Mouse (Mus musculus) mouse trophoblast stem cell (cell line): ENCODE measurements around the gene Copg1.

ENCODE experiments used
- in situ Hi-C, 2 experiments: fragments of 300-500 bp; cut with MseI, MboI; formaldehyde crosslinking; loops; 2 replicates in 1 of 2; 3 replicates in 1 of 2; pipeline ENCODE4 v1.15.1; 2025

Copg1 gene

GRCm38 (mm10) chr6:87887594-87888233, at the start of gene Copg1:
Gene Copg1 (plus strand): TSS chr6:87887814.
- in situ Hi-C loops: no loop called here

DNA sequence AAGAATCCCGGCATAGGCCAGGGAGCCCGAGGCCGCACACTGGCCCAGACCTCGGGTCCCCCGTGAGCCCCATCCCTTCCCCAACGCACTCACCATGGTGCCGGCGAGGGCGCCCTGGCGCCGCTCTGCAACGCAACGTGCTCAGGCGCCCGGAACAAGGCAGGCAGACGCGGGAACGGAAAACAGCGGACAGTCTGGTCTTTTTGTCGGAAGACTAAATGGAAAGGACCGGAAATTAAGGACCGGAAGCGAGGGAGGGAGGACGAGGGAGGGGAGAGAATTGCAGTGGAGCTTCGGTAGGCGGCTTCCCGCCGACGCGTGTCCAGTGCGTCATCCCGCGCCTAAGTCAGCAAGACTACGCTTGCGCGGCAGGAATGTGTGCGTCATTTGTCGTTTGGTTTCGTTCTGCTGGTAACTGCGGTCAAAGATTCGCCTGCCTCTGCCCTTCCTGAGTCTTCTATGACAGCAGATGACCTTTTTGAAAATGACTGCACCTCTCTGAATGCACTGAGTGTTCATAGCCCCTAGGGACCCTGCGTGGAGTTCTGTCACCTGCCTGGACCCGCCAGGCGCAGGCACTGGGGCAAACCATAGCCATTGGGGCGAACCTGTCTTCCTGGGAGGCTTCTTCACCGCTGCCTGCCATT, 48.9 kb upstream of the Copg1 start, which contains the start of gene Isy1:
Gene Isy1 (minus strand): TSS at position 248 of the 647 bp plus-strand sequence.
- in situ Hi-C loops: no loop called here

GRCm38 (mm10) chr6:87839797-87840341, 47.7 kb upstream of the Copg1 start:
- in situ Hi-C loops: no loop called here

DNA sequence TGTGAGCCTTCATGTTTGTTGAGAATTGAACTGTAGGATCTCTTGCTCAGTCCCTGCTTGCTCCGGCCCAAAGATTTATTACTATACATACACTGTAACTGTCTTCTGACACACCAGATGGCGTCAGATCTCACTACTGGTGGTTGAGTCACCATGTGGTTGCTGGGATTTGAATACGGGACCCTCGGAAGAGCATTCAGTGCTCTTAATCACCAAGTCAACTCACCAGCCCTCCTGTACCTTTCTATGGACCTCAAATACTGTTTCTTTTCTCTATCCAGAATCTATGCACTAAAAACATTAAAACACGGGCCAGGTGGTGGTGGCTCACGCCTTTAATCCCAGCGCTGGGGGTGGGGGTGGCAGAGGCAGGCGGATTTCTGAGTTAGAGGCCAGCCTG, 46.0 kb upstream of the Copg1 start:
- in situ Hi-C loops: no loop called here

GRCm38 (mm10) chr6:87842254-87842653, 45.4 kb upstream of the Copg1 start:
- in situ Hi-C loops: no loop called here

DNA sequence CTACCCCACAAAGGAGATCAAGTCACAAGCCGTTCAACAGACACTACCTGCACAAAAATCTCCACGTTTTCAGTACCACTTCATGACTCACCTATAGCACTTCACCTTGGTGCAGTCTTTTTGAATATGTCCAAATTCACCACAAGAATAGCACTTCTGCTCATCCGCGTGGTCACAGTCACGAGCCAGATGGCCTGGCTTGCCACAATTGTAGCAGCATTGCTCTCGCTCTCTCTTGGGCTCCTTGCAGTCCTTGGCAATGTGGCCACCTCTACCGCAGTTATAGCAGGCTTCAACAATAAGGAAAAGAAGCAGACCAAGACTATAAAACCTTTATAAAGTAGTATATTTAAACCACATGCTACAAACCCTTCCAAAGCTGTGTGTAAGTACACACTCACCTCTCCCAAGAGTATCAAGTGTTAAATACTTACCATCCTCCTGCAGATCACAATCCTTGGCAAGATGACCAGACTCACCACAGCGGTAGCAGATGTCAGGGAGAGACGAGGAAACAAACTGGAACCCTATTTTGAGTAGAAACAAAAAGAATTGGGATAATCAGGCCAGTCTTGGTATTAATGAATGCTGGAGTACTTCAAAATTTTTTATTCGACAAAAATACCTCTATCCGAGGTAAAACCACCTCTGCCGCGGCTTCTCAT, 42.5 kb upstream of the Copg1 start:
- in situ Hi-C loops: no loop called here

- in situ Hi-C loops: no loop called here
These were observed 40.8 kb upstream of the Copg1 start for GRCm38 (mm10) chr6:87846813-87847212.

DNA sequence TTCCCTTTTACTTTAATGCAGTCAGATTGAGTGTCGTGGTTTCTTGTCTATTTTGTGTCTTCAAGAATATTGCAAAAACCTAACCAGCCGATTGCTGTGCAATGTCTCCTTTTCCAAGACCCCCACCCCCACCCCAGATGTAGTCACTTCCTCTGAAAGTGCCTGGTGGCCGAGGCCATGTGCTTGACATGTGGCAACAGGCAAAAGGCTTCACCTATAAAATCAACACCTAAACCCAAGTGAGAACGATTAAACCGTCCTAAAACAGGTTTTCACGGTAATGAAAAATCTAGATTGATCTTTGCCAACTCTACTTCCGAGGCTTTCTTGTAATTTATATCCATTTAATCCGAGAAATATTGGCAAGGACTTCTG, 37.8 kb upstream of the Copg1 start:
- in situ Hi-C loops: no loop called here

DNA sequence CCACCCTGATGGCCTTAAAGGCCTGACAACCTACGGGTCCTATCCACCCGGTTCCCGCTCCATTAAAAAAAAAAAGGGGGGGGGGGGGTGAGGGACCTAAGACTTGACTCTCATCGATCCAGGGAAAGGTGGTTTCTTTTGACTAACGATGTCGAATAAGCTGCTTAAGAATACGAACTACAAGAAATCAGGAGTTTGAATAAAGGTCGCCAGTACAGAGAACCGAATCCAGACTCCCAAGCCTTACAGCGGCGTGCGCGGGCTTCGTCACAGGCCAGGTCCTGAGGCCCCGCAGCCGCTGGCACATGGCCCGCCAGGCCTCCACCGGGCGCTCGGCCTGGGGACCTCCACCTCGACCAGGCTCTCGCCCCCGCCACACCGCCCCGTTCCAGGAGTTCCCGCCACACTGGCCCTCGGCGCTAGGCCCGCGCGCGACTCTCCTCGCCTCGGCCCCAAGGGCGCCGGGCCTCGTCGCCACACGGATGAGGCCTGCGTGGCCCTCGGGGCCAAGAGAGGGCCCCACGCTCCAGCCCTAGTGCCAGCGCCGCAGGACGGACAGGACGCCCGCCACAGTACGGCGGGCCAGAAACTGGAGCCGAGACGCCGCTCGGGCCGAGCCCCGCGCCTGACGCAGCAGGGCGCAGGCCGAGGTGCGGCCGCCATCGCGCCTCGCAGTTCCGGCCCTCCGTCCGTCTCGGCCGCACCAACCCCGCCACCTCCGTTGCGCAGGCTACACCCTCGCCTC, 37.3 kb upstream of the Copg1 start:
- in situ Hi-C loops: no loop called here

- in situ Hi-C loops: no loop called here
These were observed 36.6 kb upstream of the Copg1 start, which contains the start of gene Cnbp for GRCm38 (mm10) chr6:87850900-87851614. Gene Cnbp (minus strand): TSS chr6:87851106.

DNA sequence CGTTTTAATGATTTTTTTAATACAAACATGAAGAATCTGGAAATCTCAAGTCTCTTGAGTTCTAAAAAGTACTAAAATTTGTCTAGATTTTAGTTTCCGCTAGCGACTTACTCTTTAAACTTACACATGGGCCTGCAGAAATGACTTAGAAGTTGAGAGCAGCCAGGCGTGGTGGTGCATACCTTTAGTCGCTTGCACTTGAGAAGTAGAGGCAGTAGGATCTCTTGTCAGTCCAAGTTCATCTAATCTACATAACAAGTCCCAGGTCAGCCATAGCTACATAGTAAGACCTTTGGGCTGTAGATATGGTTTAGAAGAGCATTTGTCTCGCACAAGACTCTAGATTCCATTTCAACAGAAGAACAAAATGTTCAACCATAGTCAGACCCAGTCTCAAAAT, 35.7 kb upstream of the Copg1 start:
- in situ Hi-C loops: no loop called here

DNA sequence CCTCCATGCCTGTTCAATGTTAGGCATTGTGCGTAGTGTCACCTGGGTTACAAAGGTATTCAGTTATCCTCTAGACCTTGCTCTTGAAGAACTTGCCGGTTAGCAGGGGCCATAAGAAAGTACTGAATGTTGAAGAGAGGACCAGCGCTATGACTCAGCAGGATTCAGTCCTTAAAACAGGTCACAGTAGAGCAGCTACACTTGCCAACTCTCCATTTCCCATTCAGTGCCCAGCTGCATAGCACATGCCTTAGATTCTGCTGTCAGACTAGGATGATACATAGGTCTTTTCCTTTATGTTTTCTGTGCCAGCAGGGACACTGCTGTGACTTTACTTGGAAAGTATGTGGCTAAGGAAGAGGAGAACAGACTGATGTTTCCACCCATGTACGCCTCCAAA, 34.2 kb upstream of the Copg1 start:
- in situ Hi-C loops: no loop called here

DNA sequence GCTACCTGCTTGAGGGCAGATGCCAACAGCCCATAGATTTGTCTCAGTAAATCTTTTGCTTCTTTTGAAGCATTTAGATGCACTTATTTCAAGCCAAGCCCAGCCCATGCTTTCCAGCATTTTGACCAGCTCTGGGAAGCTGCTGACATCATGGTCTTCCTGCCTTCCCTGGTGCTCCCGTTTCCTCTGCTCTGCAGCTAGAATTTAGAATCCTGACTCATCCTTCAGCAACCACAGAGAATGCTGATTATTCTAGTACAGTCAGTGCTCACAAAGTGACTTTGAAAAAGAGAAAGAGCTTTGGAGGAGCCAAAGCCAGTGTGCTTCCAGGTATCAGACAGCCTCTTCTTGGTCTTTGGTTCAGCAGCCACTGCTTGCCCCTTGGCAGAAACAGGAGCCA, 30.5 kb upstream of the Copg1 start:
- in situ Hi-C loops: no loop called here

GRCm38 (mm10) chr6:87866211-87866610, 21.4 kb upstream of the Copg1 start:
- in situ Hi-C loops: no loop called here

GRCm38 (mm10) chr6:87867256-87867655, 20.4 kb upstream of the Copg1 start:
- in situ Hi-C loops: no loop called here

DNA sequence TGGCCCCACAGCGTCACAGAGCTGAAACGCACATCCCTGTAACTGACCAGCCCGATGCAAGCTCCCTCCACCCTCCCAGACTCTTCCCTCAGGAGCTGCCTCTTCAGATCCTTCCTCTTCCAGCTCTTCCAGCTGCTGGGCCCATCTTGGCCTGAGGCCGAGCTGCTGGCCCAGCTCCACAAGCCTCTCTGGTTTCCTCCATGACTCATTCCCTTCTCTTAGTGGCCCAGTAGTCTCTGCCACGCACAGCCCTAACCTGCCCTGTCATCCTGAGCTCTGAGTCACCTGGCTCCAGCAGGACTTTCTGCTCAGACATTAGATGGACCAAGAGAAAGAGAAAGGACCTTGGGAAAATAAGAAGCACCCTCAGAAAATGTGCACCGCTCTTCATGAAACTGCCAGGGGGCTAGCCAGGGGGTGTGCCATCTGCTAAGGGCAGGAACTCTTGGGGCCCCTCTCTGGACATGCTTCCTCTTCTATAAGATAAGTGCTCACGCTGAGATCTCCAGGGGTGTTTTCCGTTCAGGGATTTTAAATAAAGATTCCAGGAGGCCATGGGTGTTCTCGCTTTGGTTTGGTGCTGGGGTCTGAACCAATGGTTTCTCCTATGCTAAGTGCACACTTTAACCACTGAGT, 18.6 kb upstream of the Copg1 start:
- in situ Hi-C loops: no loop called here

GRCm38 (mm10) chr6:87870440-87870839, 17.2 kb upstream of the Copg1 start:
- in situ Hi-C loops: no loop called here

DNA sequence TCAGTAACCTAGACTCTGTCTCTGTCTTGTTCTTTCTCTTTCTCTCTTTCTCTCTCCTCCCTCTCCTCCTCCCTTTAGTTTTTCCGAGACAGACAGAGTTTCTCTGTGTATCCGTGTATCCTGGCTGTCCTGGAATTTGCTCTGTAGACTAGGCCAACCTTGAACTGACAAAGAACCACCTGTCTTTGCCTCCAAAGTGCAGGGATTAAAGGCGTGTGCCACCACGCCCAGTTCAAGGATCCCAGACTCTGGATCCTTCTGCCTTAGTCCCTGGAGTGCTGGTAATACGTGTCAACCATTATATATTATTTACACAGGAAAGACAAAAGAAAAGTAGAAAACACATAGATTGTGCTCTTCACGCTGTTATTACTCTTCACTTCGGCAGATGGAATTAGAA, 16.4 kb upstream of the Copg1 start:
- in situ Hi-C loops: no loop called here

DNA sequence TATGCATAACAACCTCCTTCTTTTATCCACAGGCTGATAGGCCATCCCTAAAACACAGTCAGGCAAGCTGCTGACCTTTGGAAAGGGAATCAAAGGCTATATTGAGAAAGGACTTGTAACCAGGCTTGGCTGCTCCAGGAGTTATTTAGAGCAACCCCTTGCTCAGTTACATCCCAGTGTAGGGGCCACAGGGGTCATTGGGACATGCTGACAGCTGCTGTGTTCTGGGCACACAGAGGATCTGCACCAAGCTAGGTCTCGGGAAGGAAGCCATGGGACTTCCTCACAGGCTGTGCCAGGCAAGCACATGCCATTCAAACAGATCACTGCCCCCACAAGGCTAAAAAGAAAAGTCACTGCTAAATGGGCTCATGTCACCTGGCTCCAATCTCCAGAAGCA, 14.5 kb upstream of the Copg1 start:
- in situ Hi-C loops: no loop called here

DNA sequence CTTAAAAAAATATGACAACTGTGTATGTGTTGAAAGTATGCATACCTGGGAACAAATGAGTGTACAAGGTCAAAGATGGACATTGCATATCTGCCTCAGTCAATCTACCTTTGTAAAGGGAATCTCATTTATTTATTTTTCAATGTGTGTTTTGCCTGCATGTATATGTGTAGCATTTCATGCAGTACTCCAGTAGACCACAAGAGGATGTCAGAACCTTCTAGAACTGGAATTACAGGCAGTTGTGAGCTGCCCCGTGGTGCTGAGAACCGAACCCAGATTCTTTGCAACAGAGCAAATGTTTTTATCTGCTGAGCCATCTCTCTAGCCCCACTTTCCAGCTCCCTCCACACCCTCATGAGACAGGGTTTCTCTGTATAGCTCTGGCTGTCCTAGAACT, 13.7 kb upstream of the Copg1 start:
- in situ Hi-C loops: no loop called here

GRCm38 (mm10) chr6:87875083-87875482, 12.5 kb upstream of the Copg1 start:
- in situ Hi-C loops: no loop called here
